Mouse (Mus musculus) layer of hippocampus, adult 2 months (tissue): ENCODE results near the gene Cdkl1. TPM values are rescaled to one million over a fixed set of nuclear protein-coding genes. Genes with fewer than 3 reads are reported as not detected.

ENCODE experiments used
- DNase-seq, 2 experiments: peaks; one replicate each; pipeline ENCODE4 v3.0.0; 2022; ENCODE audit warnings: low spot score in 2 of 2
- H3K27ac ChIP-seq: fragments of 200-600 bp; 2 replicates; pipeline ENCODE4 v1.8.1; 2022
- H3K4me3 ChIP-seq: fragments of 200-600 bp; 2 replicates; pipeline ENCODE4 v1.8.1; 2022; ENCODE audit warnings: mild to moderate bottlenecking
- CTCF ChIP-seq: fragments of 200-600 bp; conservative IDR thresholded peaks from 2 replicates; pipeline ENCODE4 v1.8.1; 2022; ENCODE audit warnings: antibody characterized with exemption, mild to moderate bottlenecking, moderate library complexity
- total RNA-seq, 2 experiments: library from RNA; stranded (reverse); gene quantifications; 2 replicates each; pipeline ENCODE4 v1.2.3; 2021

The Cdkl1 gene
- total RNA-seq, 2 experiments from 2014 or later: 21.5 to 27.4 TPM

DNA sequence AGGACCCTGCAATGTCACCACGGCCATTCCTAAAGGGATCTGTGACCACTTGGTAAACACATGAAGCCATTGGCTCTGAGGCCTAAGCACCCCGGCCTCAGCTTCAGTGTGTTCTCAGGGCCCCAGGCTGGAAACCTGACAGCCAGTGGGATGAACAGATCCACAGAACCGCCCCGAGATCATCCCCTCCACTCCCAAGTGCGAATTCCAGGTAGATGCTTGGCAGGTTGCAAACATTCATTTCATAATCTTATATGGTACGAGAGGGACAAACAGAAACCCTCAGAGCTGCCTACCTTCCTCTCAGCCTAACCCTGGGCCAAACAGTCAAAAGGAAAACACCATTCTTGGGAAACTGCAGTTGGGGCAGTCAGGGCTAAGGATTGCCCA is 13.7 kb downstream of the Cdkl1 start:
- Histone ChIP-seq H3K4me3 (no peak overlapping the region), H3K27ac (no peak overlapping the region)
- TF ChIP-seq CTCF: no peak
- DNase-seq: no peak

- no peak for DNase-seq
- Histone ChIP-seq H3K27ac (no peak overlapping the region), H3K4me3 (no peak overlapping the region)
- no peak for TF ChIP-seq CTCF
Measured at GRCm38 (mm10) chr12:69776607-69777340, 14.3 kb downstream of the Cdkl1 start.

- no peak for DNase-seq
- TF ChIP-seq CTCF: no peak
- H3K27ac ChIP-seq: no peak overlapping the region
- no peak overlapping the region for H3K4me3 ChIP-seq
Measured at GRCm38 (mm10) chr12:69768841-69769240, 22.2 kb downstream of the Cdkl1 start.

DNA sequence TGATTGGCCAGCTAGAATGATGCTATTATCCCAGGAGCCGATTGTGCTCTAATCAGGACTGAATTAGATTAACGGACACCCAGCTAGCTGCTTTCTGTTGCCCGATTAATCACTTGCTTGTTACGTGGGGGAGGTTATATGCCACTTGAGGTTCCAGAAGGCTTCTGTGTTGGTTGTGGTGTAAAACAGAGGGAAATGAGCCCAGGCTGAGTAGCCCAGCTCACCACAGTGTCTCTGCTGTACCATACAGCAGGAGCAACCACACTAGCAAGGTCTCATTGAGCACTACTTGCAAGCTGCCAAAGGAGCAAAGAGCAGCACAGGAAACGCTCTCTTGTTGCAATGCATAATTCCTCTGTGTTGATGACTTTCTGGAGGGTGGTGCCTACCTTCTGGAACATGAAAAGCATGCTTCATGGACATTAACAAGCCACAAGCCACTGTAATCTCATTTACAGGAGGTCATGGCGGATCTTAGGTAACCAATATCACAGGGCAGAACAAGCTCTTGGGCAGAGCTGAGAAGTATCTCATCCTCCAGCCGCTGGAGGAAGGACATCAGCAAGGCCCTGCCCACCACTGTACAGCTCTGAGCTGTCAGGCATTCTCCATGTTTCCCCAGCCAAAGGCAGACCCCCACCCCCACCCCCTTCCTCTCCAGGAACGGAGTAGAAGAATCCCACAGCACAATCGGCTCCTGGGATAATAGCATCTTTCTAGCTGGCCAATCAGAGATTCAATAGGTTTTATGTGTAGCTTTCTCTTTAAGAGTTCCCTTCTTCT is 23.4 kb downstream of the Cdkl1 start:
- no peak for DNase-seq
- Histone ChIP-seq H3K4me3 (no peak overlapping the region), H3K27ac (no peak overlapping the region)

DNA sequence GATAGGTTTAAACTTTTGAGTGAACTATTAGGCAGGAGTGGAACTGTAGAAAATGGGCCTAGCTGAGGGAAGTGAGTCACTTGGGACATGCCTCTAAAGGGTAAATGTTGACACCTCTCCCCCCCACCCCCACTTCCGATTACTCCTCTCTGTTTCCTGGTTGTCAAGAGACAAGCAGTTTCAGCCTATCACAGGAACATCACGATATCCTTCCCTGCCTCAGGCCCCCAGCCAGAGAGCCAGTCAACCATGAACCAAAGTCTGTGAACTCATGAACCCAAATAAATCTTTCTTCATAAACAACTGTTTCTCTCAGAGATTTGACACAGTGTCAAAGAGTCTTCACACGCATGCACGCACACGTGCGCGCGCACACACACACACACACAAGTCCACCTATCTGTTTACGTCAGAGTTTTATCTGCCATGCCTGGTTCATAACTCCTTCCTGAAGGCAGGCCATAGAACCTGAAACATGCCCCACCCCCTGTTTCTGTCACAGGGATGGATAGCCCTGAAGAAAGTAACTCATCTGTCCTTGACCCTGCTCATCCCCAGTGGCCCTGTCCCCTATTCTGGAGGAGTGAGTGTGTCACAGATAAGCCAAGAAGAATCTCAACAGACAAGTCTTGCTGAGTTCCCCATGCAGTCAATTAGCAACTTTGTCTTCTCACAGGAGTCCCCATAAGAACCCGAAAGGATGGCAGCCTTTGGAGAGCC is 24.7 kb downstream of the Cdkl1 start:
- H3K4me3 ChIP-seq: no peak overlapping the region
- no peak for DNase-seq
- H3K27ac ChIP-seq: no peak overlapping the region
- no peak for TF ChIP-seq CTCF

More for the DNA sequence above, 23.4 kb downstream of the Cdkl1 start:
- no peak for TF ChIP-seq CTCF

GRCm38 (mm10) chr12:69765543-69765942 is 25.5 kb downstream of the Cdkl1 start:
- Histone ChIP-seq H3K4me3 (no peak overlapping the region), H3K27ac (no peak overlapping the region)
- TF ChIP-seq CTCF: no peak
- no peak for DNase-seq

- DNase-seq: no peak
- Histone ChIP-seq H3K27ac (no peak overlapping the region), H3K4me3 (no peak overlapping the region)
- no peak for TF ChIP-seq CTCF
Measured at GRCm38 (mm10) chr12:69761603-69762002, 29.5 kb downstream of the Cdkl1 start.

DNA sequence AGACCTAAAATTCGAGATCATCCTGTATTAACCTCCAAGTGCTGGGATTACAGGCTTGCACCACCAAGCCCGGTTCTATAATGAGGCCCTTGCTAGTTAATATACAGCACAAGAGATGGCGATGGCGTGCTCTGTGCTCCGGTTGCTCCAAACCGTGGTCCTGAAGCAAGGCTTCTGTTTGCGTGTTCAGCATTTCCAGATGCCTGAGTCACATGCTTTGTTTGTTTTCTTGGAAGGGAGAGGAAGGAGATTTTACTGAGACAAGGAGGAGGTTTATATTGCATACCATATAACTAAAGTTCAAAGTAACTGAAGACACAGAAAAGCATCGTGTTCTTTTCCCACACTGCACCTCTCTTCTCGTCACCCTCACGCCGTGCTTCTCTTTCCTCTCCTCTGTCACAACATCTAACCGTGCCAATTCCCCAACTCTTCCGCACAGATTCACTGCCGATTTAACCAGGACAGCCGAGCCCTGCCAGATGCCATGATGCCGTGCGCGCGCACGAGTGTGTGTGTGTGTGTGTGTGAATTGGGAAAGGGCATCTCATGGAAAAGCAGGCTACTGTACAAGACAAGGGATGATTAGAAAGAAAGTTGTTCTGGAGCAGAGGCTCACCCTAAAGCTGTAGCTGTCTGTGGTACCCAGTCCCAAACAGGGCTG is 30.2 kb downstream of the Cdkl1 start:
- TF ChIP-seq CTCF: no peak
- DNase-seq: no peak
- Histone ChIP-seq H3K4me3 (no peak overlapping the region), H3K27ac (no peak overlapping the region)

- H3K4me3 ChIP-seq: no peak overlapping the region
- no peak overlapping the region for H3K27ac ChIP-seq
- TF ChIP-seq CTCF: no peak
- DNase-seq: no peak
Measured at GRCm38 (mm10) chr12:69760014-69760413, 31.1 kb downstream of the Cdkl1 start.

- no peak for DNase-seq
- Histone ChIP-seq H3K4me3 (no peak overlapping the region), H3K27ac (no peak overlapping the region)
- no peak for TF ChIP-seq CTCF
Measured at GRCm38 (mm10) chr12:69759267-69759885, 31.7 kb downstream of the Cdkl1 start.

- no peak for DNase-seq
- TF ChIP-seq CTCF: no peak
- H3K27ac ChIP-seq: no peak overlapping the region
- H3K4me3 ChIP-seq: peak overlapping the region; percentile 36
Measured at GRCm38 (mm10) chr12:69758221-69759185, 32.6 kb downstream of the Cdkl1 start.
